Mouse (Mus musculus) monocyte, adult 5-6 weeks (primary cell): ENCODE measurements around the gene Rps12-ps3. TPM values are rescaled to one million over a fixed set of nuclear protein-coding genes. Genes with fewer than 3 reads are reported as not detected.

ENCODE experiments used
- ATAC-seq: fragments of 153-309, 156-312 bp; replicated peaks from 2 replicates; pipeline ENCODE4 v1.8.0; 2017; ENCODE audit warnings: mild to moderate bottlenecking; ENCODE audit not compliant: low TSS enrichment, insufficient number of reproducible peaks, severe bottlenecking, poor library complexity, low FRiP score
- total RNA-seq: library from RNA; stranded (forward); fragments of 200-1000, 200-491, 200-594 nt; gene quantifications from 3 replicates; pipeline ENCODE4 v1.2.3, GENCODE M21; 2017

The Rps12-ps3 gene
- total RNA-seq, 1 experiment from 2014 or later: 426 TPM

DNA sequence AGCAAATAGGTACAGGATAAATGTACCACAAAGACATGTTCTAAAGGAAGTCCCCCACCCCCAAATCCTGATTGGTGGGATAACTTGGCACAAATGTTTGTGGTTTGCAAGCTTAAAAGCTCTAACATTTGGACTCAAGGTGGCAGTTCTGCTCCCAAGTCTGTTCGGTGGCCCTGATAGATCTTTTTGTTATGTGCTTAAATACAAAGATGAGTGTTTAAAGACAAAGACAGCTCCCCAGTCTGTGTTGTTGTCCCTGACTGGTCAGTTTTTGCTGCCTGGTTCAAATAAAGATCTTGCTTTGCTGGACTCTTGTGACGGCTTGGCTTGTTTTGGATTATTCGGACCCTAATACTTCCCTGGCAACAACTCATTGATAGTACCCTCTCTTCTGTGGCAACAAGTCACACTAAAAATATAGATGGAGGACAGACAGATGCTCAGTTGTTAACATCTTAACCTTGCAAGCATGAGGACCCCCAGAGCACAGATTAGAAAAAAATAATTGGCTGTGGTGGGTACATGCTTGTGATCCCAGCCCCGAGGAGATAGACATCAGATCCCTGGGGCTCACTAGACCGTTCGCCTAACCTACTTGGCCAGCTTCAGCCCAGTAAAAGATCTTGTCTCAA, 27.4 kb downstream of the Rps12-ps3 start:
- ATAC-seq: no peak

DNA sequence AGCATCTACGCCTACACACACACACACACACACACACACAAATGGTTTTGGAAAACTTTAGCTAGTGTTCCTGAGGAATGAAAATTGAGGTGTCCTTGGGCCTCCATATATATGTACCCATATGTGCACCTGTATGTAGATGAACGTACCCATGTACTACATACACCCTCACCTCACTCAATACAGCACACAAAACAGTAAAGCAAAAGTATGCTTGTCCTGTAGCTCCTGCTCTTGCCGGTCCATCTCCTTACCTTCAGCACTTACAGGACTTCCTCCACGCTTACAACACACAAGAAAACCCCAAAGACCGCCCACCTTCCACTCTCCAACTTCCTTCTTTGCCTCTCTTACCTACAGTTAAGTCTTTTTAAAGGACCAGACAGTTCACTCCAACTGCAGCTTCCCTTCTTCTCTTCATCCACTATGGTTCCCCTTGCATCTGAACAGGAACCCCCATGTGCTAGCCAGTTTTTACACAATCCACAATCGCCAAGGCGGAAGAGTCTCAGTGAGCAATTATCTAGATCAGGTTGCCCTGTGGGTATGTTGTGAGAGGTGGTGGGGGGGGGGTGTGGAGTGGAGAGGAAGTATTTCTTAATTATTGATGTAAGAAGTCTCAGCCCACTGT, 28.3 kb downstream of the Rps12-ps3 start:
- ATAC-seq: peak; percentile 64

DNA sequence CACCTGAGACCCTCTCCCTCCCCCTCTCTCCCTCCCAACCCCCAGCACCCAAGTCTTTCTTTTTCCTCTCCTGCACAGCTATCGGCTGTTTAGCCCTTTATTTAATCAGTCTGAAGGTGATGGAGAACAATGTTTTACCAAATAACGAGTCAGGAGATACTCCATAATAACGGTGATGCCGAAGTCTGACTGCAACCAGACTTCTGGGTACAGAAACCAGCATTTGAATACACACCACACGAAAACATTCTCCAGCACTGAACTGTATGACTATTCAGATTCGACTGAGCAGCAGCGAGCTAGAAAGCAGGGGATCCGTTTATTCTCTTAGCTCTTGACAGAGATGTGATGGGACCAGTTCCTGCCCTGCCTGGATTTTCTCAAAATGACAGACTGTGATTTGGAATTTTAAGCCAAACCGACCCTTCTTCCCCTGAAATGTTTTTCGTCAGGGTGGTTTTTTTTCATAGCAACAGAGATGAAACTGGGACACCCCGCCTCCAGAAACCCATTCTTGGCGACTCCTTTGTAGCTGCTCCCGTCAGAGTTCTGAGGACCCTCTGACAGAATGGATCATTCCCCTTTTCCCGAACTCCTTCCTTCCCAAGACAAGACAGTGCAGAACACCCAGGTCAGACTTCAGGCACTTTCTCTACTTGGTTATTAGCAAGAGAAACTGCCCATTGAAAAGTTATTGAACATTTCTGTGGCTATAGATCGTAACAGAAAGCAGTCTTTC, 29.2 kb downstream of the Rps12-ps3 start:
- ATAC-seq: no peak

DNA sequence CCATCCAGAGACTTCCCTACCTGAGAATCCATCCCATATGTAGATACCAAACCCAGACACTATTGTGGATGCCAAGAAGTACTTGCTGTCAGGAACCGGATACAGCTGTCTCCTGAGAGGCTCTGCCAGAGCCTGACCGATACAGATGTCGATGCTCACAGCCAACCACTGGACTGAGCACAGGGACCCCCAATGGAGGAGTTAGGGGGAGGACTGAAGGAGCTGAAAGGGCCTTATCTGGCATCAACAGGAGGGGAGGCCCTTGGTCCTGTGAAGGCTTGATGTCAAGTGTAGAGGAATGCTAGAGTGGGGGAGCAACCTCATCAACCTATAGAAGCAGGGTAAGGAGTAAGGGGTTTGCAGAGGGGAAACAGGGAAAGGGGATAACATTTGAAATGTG, 30.7 kb downstream of the Rps12-ps3 start:
- no peak for ATAC-seq

DNA sequence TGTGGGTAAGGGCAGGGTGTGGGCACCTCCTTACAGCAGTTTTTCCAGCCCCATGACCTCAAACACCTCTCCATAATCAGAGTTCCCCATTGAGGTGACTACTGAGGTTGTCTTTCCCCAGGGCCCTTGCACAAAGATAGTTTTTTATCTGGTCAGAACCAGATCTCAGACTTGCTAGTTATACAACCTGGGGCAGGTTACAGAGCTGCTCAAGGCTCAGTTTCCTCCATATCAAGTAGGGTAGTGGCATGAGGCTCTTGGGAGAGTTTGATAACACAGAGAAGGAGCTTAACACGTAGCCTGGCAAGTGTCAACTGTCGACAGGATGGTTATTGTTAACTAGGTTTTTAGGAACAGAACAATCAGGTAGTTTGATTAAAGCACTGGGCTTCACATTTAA, 32.8 kb downstream of the Rps12-ps3 start:
- ATAC-seq: no peak

DNA sequence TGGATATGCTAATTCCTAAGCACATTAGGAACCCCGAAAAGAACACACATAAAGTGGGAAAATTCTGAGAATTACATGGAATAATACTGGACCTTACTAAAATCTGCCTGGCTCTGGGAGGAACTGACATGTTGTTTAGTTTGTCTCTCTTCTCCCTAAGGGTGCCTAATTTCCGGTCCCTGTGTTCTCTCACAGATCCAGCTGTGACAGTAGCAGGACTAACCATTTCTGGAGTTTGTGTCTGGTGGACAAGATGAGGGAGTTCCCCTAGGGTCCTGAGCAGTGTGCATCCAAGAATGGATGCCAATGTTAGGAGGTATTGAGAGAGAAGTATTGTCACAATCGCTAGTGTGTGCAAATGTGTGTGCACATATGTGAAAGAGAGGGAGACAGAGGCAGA, 34.3 kb downstream of the Rps12-ps3 start:
- ATAC-seq: no peak

DNA sequence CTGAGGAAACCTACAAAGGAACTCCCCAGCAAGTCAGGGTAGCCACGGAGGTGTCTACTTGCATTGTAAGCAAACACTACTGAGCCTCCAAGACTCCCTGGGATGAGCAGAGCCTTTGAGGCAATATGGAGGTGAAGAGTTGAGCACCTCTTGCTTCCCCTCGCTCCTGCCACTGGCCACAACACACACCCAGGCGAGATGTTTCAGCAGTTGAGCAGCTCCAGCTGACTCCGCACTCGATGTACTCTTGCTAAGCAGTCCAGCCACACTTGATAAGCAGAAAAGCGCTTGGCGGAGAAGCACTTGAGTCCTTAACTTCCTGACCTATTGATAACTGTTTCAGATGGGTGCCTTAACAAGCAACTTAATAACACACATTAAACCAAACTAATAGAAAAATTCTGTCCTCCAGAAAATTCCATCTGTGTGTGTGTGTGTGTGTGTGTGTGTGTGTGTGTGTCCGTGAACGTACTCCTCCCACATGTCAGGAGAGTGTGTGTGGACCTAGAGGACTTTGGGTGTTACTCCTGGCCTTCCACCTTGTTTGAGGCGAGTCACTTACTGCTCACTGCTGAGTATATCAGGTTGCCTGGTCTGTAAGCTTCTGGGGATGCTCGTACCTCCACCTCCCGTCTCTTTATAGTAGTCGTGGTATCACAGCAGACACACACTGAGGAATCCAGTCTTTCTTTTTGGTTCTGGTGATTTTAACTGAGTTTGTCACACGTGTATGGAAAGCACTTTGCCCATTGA, 34.9 kb downstream of the Rps12-ps3 start:
- ATAC-seq: no peak

DNA sequence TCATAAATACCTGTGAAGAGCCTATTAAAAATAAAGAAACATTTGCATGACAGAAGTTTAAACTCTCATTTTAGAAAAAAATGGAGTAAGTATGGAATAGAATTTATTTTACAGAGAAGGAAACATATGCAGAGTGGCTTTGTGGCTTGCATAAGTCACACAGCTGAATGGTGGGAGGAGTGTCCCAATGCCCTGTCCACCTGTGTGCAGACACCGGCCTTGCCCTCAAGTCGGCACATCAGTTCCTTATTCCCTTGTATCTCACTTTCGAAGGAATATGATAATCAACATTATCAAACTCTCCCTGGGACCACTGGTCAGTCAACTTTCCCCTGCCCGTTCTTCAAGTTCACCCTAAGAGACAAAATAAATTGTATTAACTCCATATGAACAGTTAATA, 35.8 kb downstream of the Rps12-ps3 start:
- ATAC-seq: no peak

DNA sequence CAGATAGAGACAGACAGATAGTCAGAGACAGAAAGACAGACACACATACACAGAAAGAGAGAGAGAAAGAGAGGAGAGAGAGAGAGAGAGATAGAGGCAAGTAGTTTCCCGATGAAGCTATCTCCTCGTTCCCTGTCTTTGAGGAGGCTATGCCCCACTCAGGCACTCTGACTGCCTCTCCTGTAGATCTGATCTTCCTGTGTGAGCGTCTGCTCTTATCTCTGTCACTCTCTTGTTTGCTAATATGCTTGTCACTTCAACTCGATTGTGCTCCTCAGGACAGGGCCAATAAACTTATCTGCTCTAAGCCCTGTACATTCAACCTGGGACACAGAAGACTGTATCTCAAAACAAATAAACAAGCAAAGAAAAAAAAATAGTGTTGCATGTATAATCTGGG, 37.1 kb downstream of the Rps12-ps3 start:
- ATAC-seq: no peak

DNA sequence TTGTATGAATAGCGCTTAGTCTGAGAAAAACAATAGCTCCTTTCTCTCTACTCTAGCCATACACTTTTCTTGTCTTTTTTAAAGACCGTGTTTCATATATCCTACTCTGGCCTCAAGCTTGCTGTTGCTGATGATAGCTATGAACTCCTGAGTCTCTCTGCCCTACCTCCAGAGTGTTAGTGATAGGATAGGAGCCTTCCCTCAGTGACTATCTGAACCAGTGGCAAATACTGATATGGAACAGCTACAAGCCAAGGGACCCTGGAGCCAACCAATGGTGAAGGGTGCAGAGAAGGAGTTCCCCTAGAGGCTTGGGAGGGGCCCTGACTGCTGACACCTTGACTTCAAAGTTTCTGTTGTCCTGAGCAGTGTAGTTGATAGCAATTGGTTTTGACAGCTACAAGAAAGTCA, 38.4 kb downstream of the Rps12-ps3 start:
- ATAC-seq: no peak

DNA sequence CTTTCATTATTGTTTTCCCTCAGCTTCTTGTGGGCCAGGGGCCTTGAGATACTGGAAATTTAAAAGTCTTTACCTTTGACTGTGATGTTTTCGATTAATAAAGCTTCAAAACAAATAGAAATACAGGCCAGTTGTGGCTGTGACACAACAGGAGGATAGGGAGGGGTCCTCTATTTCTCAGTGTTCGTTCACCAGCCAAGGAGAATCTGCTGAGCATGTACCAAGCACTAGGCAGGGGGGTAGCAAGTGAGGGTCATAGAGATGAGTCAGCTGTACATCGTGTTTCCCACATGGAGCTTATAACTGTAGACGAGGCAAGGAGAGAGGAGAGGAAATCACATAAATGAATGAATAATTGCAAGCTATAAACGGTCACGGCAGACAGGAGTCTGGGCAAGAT, 40.6 kb downstream of the Rps12-ps3 start:
- ATAC-seq: no peak

DNA sequence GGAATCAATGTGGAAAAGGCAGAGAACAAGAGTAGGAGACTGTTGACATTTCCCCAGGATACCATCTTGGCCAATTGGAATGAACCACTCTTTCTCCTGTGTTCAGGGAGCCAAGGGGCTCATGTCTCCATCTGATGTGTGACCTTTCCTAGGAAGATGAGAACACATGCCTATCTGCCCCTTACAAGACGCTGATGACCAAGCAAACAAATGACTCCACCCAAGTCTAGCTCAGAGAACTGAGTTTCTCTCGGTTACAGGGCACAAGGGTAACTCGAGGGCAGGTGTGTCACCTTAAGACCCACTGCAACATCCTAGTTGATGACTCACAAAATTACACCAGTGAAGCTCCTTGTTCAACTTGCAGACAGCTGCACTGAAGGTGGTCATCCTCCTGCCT, 41.6 kb downstream of the Rps12-ps3 start:
- no peak for ATAC-seq

DNA sequence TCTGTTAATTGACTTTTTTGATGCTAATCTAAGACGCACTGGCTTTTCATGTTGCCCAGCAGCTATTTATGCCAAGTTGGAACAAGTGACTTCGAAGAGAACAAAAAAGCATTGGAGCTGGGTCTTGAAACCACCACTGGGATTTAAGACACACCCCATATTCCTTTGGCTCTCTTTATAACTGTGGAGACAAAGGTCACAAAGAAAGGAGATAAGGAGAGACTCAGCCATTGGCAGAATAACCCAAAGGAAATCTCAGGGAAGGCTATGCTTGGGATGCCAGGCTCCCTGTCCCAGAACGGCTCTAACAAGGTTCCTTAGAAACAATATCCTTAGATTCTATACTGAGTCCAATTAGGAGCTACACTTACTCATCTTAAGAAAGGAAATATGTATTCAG, 44.6 kb downstream of the Rps12-ps3 start:
- no peak for ATAC-seq

DNA sequence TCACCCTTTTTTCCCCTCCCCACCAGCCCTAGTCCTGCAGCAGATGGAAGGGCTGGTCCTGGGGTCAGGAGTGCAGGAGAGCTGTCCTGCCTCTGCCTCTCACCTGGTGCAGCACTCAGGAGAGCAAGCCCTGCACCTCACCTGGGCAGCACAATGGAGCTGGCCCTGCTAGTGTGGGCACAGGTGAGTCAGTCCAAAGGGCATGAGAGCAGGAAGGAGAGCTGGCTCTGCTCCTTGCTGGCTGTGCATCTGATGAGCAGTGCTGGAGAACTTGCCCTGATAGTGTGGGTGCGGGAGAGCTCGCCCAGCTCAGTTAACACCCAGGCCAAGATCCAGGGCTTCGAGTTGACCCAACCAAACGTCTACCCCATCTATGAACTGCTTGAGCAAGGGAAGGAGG, 45.8 kb downstream of the Rps12-ps3 start:
- ATAC-seq: no peak

DNA sequence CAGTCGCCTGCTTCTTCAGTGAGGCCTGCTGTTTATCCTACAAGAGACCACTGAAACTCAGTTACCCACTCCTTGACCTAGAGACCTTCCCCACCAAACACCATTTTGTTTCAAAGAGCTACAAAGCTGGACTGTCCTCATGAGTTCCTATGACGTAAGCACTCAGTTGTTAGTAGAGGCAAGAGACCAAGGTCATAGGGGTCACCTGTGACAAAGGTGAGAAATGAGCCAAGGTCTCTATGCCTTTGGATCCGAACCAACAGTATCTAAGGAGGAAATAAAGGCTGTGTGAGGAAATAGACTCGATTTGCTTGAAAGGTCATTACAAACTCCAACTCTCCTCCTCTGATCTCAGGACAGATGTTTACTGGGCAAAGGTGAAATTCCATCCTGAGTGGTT, 48.9 kb downstream of the Rps12-ps3 start:
- ATAC-seq: no peak

Other genes with a start within 250 kb of the Rps12-ps3 start
- gene Shtn1, start 246.2 kb upstream of the Rps12-ps3 start, total RNA-seq: 4.2 to 9.3 TPM (median 6.3 TPM) in 3 replicates
- gene Vax1, start 152.2 kb upstream of the Rps12-ps3 start, total RNA-seq: not detected in 3 replicates
- not detected in 3 replicates for gene Kcnk18, start 103.1 kb upstream of the Rps12-ps3 start, total RNA-seq
- gene Slc18a2, start 61.4 kb upstream of the Rps12-ps3 start, total RNA-seq: 5.2 to 7.2 TPM (median 6.7 TPM) in 3 replicates
- gene Pdzd8, start 23.5 kb downstream of the Rps12-ps3 start, total RNA-seq: 54.7 to 72.0 TPM (median 56.5 TPM) in 3 replicates
- not detected in 3 replicates for gene Emx2, start 136.1 kb downstream of the Rps12-ps3 start, total RNA-seq